Mouse (Mus musculus): ENCODE results near the gene Wdr93. TPM values are rescaled to one million over a fixed set of nuclear protein-coding genes. Genes with fewer than 3 reads are reported as not detected.
A peak's percentile ranks its signal among the peaks of the same experiment; 100 is the strongest.

The Wdr93 gene
- polyA plus RNA-seq, 1 experiment from 2014 or later = 0.33 TPM

GRCm38 (mm10) chr7:79831585-79831984 lies 88.6 kb downstream of the Wdr93 start:
- H3K4me1 ChIP-seq (replicated peaks) = no peaks in the 10 kb centered on the region
- no peak overlapping the region for H3K4me3 ChIP-seq
- H3K9ac ChIP-seq = no peak overlapping the region
- H3K4me2 ChIP-seq = no peak overlapping the region
- H3K36me3 ChIP-seq = no peaks in the 10 kb centered on the region
- H3K9me3 ChIP-seq (replicated peaks) = no peaks in the 10 kb centered on the region
- ATAC-seq (replicated peaks; ENCODE audit: insufficient number of reproducible peaks, insufficient read depth, low FRiP score, low read depth) = no peak; the same call in 1 of the 2 replicates
- no peaks in the 10 kb centered on the region for H3K27me3 ChIP-seq
- 43% methylated on average over 6 of the region's 6 CpGs for WGBS
- H3K27ac ChIP-seq = peak overlapping the region; percentile 21

GRCm38 (mm10) chr7:79832980-79833379 lies 90.0 kb downstream of the Wdr93 start:
- H3K36me3 ChIP-seq = no peaks in the 10 kb centered on the region
- no peak overlapping the region for H3K4me3 ChIP-seq
- no peaks in the 10 kb centered on the region for H3K27me3 ChIP-seq
- H3K9me3 ChIP-seq (replicated peaks) = no peaks in the 10 kb centered on the region
- no peak overlapping the region for H3K4me2 ChIP-seq
- H3K9ac ChIP-seq = no peak overlapping the region
- no peak overlapping the region for H3K27ac ChIP-seq
- no peak for ATAC-seq (replicated peaks; ENCODE audit: insufficient number of reproducible peaks, insufficient read depth, low FRiP score, low read depth)
- no peaks in the 10 kb centered on the region for H3K4me1 ChIP-seq (replicated peaks)

GRCm38 (mm10) chr7:79835196-79835595 lies 92.2 kb downstream of the Wdr93 start:
- Histone ChIP-seq H3K27me3 (no peaks in the 10 kb centered on the region), H3K4me1 (replicated peaks) (no peaks in the 10 kb centered on the region), H3K36me3 (no peaks in the 10 kb centered on the region), H3K4me2 (no peak overlapping the region), H3K27ac (no peak overlapping the region), H3K9ac (no peak overlapping the region), H3K9me3 (replicated peaks) (no peaks in the 10 kb centered on the region), H3K4me3 (no peak overlapping the region)
- no peak for ATAC-seq (replicated peaks; ENCODE audit: insufficient number of reproducible peaks, insufficient read depth, low FRiP score, low read depth)
- WGBS = 89% methylated on average over 6 of the region's 6 CpGs

Other genes with a start within 250 kb of the Wdr93 start
- 0.10 TPM in 1 of 2 replicates, not detected in the other for gene Rhcg, start 125.5 kb upstream of the Wdr93 start, polyA plus RNA-seq (2015; fragmentation: Nextera tagmentation; extraction: Ambion mirVana)
- 4.3 and 7.0 TPM in 2 replicates for gene Ticrr, start 83.0 kb upstream of the Wdr93 start, polyA plus RNA-seq (2015; fragmentation: Nextera tagmentation; extraction: Ambion mirVana)
- gene Kif7, start 27.4 kb upstream of the Wdr93 start, polyA plus RNA-seq (2015; fragmentation: Nextera tagmentation; extraction: Ambion mirVana) = 1.6 and 2.8 TPM in 2 replicates
- gene Plin1, start 10.3 kb upstream of the Wdr93 start, polyA plus RNA-seq (2015; fragmentation: Nextera tagmentation; extraction: Ambion mirVana) = not detected in 2 replicates
- gene Pex11a, start within 50 bp of the Wdr93 start, polyA plus RNA-seq (2015; fragmentation: Nextera tagmentation; extraction: Ambion mirVana) = 5.9 and 8.6 TPM in 2 replicates
- 0.14 TPM in 1 of 2 replicates, not detected in the other for gene Mesp1, start 50.6 kb downstream of the Wdr93 start, polyA plus RNA-seq (2015; fragmentation: Nextera tagmentation; extraction: Ambion mirVana)
- 0.20 and 0.23 TPM in 2 replicates for gene Mesp2, start 67.6 kb downstream of the Wdr93 start, polyA plus RNA-seq (2015; fragmentation: Nextera tagmentation; extraction: Ambion mirVana)
- 8.6 and 11.8 TPM in 2 replicates for gene Anpep, start 117.9 kb downstream of the Wdr93 start, polyA plus RNA-seq (2015; fragmentation: Nextera tagmentation; extraction: Ambion mirVana)
- 22.1 and 24.7 TPM in 2 replicates for gene Ap3s2, start 177.5 kb downstream of the Wdr93 start, polyA plus RNA-seq (2015; fragmentation: Nextera tagmentation; extraction: Ambion mirVana)
- gene Arpin, start 192.2 kb downstream of the Wdr93 start, polyA plus RNA-seq (2015; fragmentation: Nextera tagmentation; extraction: Ambion mirVana) = 26.6 and 26.9 TPM in 2 replicates